ENCODE assay signal across 1 mouse cellular context in genomic region chr2:31036811-31037210, GRCm38 (mm10).
TF ChIP-seq lines count a peak whose summit lies in the region.

No protein-coding gene starts in this region.

TF ChIP-seq in CH12.LX, 34 proteins besides CTCF, POLR2A, EP300 and RAD21 (continued from another document):
- TF ChIP-seq SIN3A (IDR thresholded peaks at IDR 0.05; ENCODE audit: low read length) = no peak; the same call in 1 of the 2 replicates
